Mouse (Mus musculus): ENCODE data around the gene Crybg1. TPM values are rescaled to one million over a fixed set of nuclear protein-coding genes. Genes with fewer than 3 reads are reported as not detected.
A peak's percentile ranks its signal among the peaks of the same experiment; 100 is the strongest.

Gene Crybg1
- polyA plus RNA-seq, 1 experiment from 2014 or later = 0.54 TPM

GRCm38 (mm10) chr10:44160150-44160549 is 11.5 kb upstream of the Crybg1 start:
- Histone ChIP-seq H3K9me3 (ENCODE audit: control insufficient read depth, low read length) (no peaks in the 10 kb centered on the region), H3K4me2 (ENCODE audit: low read length) (no peak overlapping the region), H3K9ac (ENCODE audit: low read length) (no peak overlapping the region), H3K36me3 (ENCODE audit: control insufficient read depth, insufficient read depth, low read length) (no peaks in the 10 kb centered on the region), H3K27ac (ENCODE audit: low read depth) (no peak overlapping the region), H3K4me3 (ENCODE audit: low read depth, low read length) (no peak overlapping the region), H3K4me1 (replicated peaks; ENCODE audit: control insufficient read depth, insufficient read depth, low read length) (no peaks in the 10 kb centered on the region), H3K27me3 (replicated peaks; ENCODE audit: control insufficient read depth, insufficient read depth, low read length) (no peaks in the 10 kb centered on the region)
- ATAC-seq (replicated peaks; ENCODE audit: low FRiP score, low TSS enrichment, low read depth) (no peak), DNase-seq (ENCODE audit: low spot score) (peak; percentile 42)
- WGBS = 51% methylated on average over 4 of the region's 4 CpGs

- no peaks in the 10 kb centered on the region for H3K36me3 ChIP-seq (ENCODE audit: control insufficient read depth, insufficient read depth, low read length)
- H3K4me3 ChIP-seq (ENCODE audit: low read depth, low read length) = no peak overlapping the region
- 67% methylated on average over 2 of the region's 2 CpGs for WGBS
- no peak for DNase-seq (ENCODE audit: low spot score)
- no peak overlapping the region for H3K27ac ChIP-seq (ENCODE audit: low read depth)
- H3K4me1 ChIP-seq (replicated peaks; ENCODE audit: control insufficient read depth, insufficient read depth, low read length) = no peaks in the 10 kb centered on the region
- no peak overlapping the region for H3K4me2 ChIP-seq (ENCODE audit: low read length)
- no peaks in the 10 kb centered on the region for H3K9me3 ChIP-seq (ENCODE audit: control insufficient read depth, low read length)
- H3K9ac ChIP-seq (ENCODE audit: low read length) = no peak overlapping the region
- no peaks in the 10 kb centered on the region for H3K27me3 ChIP-seq (replicated peaks; ENCODE audit: control insufficient read depth, insufficient read depth, low read length)
- ATAC-seq (replicated peaks; ENCODE audit: low FRiP score, low TSS enrichment, low read depth) = no peak
These were observed 8.8 kb upstream of the Crybg1 start for GRCm38 (mm10) chr10:44157489-44157888.

DNA sequence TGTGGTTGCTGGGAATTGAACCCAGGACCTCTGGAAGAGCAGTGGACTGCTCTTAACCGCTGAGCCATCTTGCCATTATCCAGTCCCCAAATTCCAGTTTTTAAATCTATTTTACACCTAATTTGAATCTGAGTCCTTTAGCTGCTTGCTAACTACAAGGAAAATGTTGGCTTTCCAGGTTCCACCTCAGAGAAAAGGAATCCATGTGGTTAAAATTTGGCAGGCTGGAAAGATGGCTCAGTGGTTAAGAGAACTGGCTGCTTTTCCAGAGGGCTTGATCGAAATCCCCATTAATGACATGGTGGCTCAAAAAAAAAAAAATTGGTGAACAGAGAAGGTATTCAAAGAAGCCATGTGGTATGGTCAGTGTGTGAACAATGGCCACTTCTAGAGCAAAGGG is 1.8 kb upstream of the Crybg1 start:
- Histone ChIP-seq H3K9me3 (ENCODE audit: control insufficient read depth, low read length) (no peaks in the 10 kb centered on the region), H3K27ac (ENCODE audit: low read depth) (no peak overlapping the region), H3K4me1 (replicated peaks; ENCODE audit: control insufficient read depth, insufficient read depth, low read length) (no peaks in the 10 kb centered on the region), H3K9ac (ENCODE audit: low read length) (no peak overlapping the region), H3K4me3 (ENCODE audit: low read depth, low read length) (no peak overlapping the region), H3K36me3 (ENCODE audit: control insufficient read depth, insufficient read depth, low read length) (no peaks in the 10 kb centered on the region), H3K27me3 (replicated peaks; ENCODE audit: control insufficient read depth, insufficient read depth, low read length) (no peaks in the 10 kb centered on the region), H3K4me2 (ENCODE audit: low read length) (no peak overlapping the region)
- DNase-seq (ENCODE audit: low spot score) (no peak), ATAC-seq (replicated peaks; ENCODE audit: low FRiP score, low TSS enrichment, low read depth) (no peak)
- 90% methylated on average over 2 of the region's 2 CpGs for WGBS

- ATAC-seq (replicated peaks; ENCODE audit: low FRiP score, low TSS enrichment, low read depth) = no peak
- 63% methylated on average over 10 of the region's 10 CpGs for WGBS
- no peak overlapping the region for H3K9ac ChIP-seq (ENCODE audit: low read length)
These were observed 5.3 kb downstream of the Crybg1 start for GRCm38 (mm10) chr10:44143401-44143800.

DNA sequence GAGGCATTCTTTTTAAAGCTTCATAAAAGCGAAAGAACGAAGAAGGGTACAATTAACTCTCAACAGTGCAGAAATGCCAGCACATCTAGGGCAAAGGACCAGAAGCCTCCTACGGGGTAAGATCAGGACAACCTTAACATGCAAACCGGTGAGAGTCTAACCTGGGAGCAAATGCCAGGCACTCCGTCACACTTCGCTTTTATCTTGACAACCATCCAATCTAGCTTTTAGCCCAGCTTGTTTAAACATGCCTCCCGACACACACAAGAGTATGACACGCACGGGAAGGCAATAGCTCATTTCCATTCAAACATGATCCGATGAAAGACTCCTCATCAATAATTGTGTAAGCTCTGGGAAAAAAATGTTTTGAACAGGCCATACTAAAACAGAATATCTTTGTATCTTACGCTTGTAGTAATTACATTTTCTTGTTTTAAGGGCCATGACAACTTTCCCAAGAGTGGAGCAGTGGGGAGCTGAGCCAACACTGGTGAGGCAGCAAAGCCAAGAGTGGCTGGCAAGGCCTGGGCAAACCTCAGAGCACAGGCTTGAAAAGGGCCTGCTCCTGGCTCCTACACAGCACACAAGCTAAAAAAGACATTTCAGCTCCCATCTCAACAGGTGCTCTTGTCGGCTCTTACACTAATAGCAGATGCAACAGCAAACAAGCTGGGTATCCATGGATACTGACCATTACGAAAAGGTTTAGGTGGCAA is 10.4 kb downstream of the Crybg1 start:
- H3K9ac ChIP-seq (ENCODE audit: low read length) = no peak overlapping the region
- no peaks in the 10 kb centered on the region for H3K27me3 ChIP-seq (replicated peaks; ENCODE audit: control insufficient read depth, insufficient read depth, low read length)
- no peaks in the 10 kb centered on the region for H3K4me1 ChIP-seq (replicated peaks; ENCODE audit: control insufficient read depth, insufficient read depth, low read length)
- no peak overlapping the region for H3K4me2 ChIP-seq (ENCODE audit: low read length)
- no peak overlapping the region for H3K4me3 ChIP-seq (ENCODE audit: low read depth, low read length)
- H3K27ac ChIP-seq (ENCODE audit: low read depth) = no peak overlapping the region
- no peaks in the 10 kb centered on the region for H3K9me3 ChIP-seq (ENCODE audit: control insufficient read depth, low read length)
- no peak for DNase-seq (ENCODE audit: low spot score)
- no peak for ATAC-seq (replicated peaks; ENCODE audit: low FRiP score, low TSS enrichment, low read depth)
- WGBS = 72% methylated on average over 13 of the region's 13 CpGs
- no peaks in the 10 kb centered on the region for H3K36me3 ChIP-seq (ENCODE audit: control insufficient read depth, insufficient read depth, low read length)

More at GRCm38 (mm10) chr10:44143401-44143800, 5.3 kb downstream of the Crybg1 start:
- Histone ChIP-seq H3K4me1 (replicated peaks; ENCODE audit: control insufficient read depth, insufficient read depth, low read length) (no peaks in the 10 kb centered on the region), H3K4me2 (ENCODE audit: low read length) (no peak overlapping the region), H3K36me3 (ENCODE audit: control insufficient read depth, insufficient read depth, low read length) (no peaks in the 10 kb centered on the region), H3K9me3 (ENCODE audit: control insufficient read depth, low read length) (no peaks in the 10 kb centered on the region), H3K27ac (ENCODE audit: low read depth) (no peak overlapping the region), H3K27me3 (replicated peaks; ENCODE audit: control insufficient read depth, insufficient read depth, low read length) (no peaks in the 10 kb centered on the region), H3K4me3 (ENCODE audit: low read depth, low read length) (no peak overlapping the region)
- DNase-seq (ENCODE audit: low spot score) = no peak

DNA sequence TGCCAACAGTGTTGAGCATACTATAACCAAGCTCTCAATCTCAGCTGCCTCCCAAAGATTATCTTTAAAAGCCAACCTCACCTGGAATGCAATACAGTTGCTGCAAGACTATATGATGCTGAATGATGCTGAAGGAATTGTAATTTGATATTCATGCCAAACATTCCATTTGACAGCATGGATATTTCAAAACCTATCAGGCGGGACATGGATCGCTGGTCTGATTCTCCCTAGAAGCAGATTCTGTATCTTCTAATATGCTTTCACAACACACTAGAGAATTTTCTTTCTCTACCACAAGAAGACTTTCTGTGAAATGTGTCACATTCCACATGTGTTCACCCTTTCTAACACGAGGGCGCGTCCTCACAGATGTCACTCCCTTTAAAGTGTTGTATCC is 22.6 kb downstream of the Crybg1 start:
- ATAC-seq (replicated peaks; ENCODE audit: low FRiP score, low TSS enrichment, low read depth) (no peak), DNase-seq (ENCODE audit: low spot score) (no peak)

DNA sequence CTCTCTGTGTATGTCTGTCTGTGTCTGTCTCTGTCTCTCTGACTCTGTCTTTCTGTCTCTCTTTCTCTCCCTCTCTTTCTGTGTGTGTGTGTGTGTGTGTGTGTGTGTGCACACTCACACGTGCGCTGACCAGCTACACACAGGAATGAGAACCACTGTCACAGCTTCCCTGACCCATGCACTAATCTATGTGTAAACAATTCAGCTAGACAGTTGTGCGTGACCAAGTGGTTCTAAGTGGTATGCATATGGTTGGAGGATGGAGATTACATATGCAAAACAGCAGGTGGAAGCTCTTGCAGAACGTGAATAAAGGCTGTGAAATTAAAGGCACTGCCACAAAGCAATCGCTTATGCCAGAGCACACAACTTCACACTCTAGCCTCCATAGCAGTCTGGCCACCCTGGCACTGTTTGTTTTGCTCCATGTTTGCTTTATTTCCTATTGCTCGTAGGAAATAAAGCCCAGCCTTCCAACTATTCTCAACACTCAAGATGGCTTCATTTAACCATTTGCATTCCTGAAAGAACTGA is 24.2 kb downstream of the Crybg1 start:
- H3K27ac ChIP-seq (ENCODE audit: low read depth) = no peak overlapping the region
- ATAC-seq (replicated peaks; ENCODE audit: low FRiP score, low TSS enrichment, low read depth) = no peak
- no peaks in the 10 kb centered on the region for H3K4me1 ChIP-seq (replicated peaks; ENCODE audit: control insufficient read depth, insufficient read depth, low read length)
- H3K9me3 ChIP-seq (ENCODE audit: control insufficient read depth, low read length) = no peaks in the 10 kb centered on the region
- H3K9ac ChIP-seq (ENCODE audit: low read length) = no peak overlapping the region
- H3K4me2 ChIP-seq (ENCODE audit: low read length) = no peak overlapping the region
- no peak for DNase-seq (ENCODE audit: low spot score)
- no peak overlapping the region for H3K4me3 ChIP-seq (ENCODE audit: low read depth, low read length)
- WGBS = 56% methylated on average over 6 of the region's 6 CpGs
- no peaks in the 10 kb centered on the region for H3K36me3 ChIP-seq (ENCODE audit: control insufficient read depth, insufficient read depth, low read length)
- H3K27me3 ChIP-seq (replicated peaks; ENCODE audit: control insufficient read depth, insufficient read depth, low read length) = no peaks in the 10 kb centered on the region

More for the DNA sequence above, 22.6 kb downstream of the Crybg1 start:
- no peak overlapping the region for H3K27ac ChIP-seq (ENCODE audit: low read depth)
- H3K27me3 ChIP-seq (replicated peaks; ENCODE audit: control insufficient read depth, insufficient read depth, low read length) = no peaks in the 10 kb centered on the region
- no peak overlapping the region for H3K9ac ChIP-seq (ENCODE audit: low read length)
- WGBS = 73% methylated on average over 5 of the region's 5 CpGs
- H3K4me3 ChIP-seq (ENCODE audit: low read depth, low read length) = no peak overlapping the region
- H3K4me1 ChIP-seq (replicated peaks; ENCODE audit: control insufficient read depth, insufficient read depth, low read length) = no peaks in the 10 kb centered on the region
- H3K9me3 ChIP-seq (ENCODE audit: control insufficient read depth, low read length) = no peaks in the 10 kb centered on the region
- no peak overlapping the region for H3K4me2 ChIP-seq (ENCODE audit: low read length)
- H3K36me3 ChIP-seq (ENCODE audit: control insufficient read depth, insufficient read depth, low read length) = no peaks in the 10 kb centered on the region

- Histone ChIP-seq H3K36me3 (ENCODE audit: control insufficient read depth, insufficient read depth, low read length) (no peaks in the 10 kb centered on the region), H3K27me3 (replicated peaks; ENCODE audit: control insufficient read depth, insufficient read depth, low read length) (no peaks in the 10 kb centered on the region), H3K9ac (ENCODE audit: low read length) (no peak overlapping the region), H3K4me2 (ENCODE audit: low read length) (no peak overlapping the region), H3K4me1 (replicated peaks; ENCODE audit: control insufficient read depth, insufficient read depth, low read length) (peaks cover 7% of the 10 kb centered on the region; the same call in 1 of the 2 replicates), H3K9me3 (ENCODE audit: control insufficient read depth, low read length) (no peaks in the 10 kb centered on the region), H3K4me3 (ENCODE audit: low read depth, low read length) (no peak overlapping the region), H3K27ac (ENCODE audit: low read depth) (no peak overlapping the region)
- no peak for DNase-seq (ENCODE audit: low spot score)
- WGBS = 64% methylated on average over 4 of the region's 4 CpGs
- ATAC-seq (replicated peaks; ENCODE audit: low FRiP score, low TSS enrichment, low read depth) = no peak
These were observed 30.0 kb downstream of the Crybg1 start for GRCm38 (mm10) chr10:44118616-44119015.

- 87% methylated on average over 5 of the region's 5 CpGs for WGBS
- no peak for ATAC-seq (replicated peaks; ENCODE audit: low FRiP score, low TSS enrichment, low read depth)
These were observed 31.9 kb downstream of the Crybg1 start for GRCm38 (mm10) chr10:44116796-44117195.

More at GRCm38 (mm10) chr10:44116796-44117195, 31.9 kb downstream of the Crybg1 start:
- no peak overlapping the region for H3K4me3 ChIP-seq (ENCODE audit: low read depth, low read length)
- H3K4me1 ChIP-seq (replicated peaks; ENCODE audit: control insufficient read depth, insufficient read depth, low read length) = peaks cover 7% of the 10 kb centered on the region; the same call in 1 of the 2 replicates
- no peak overlapping the region for H3K4me2 ChIP-seq (ENCODE audit: low read length)
- H3K36me3 ChIP-seq (ENCODE audit: control insufficient read depth, insufficient read depth, low read length) = no peaks in the 10 kb centered on the region
- no peak overlapping the region for H3K27ac ChIP-seq (ENCODE audit: low read depth)
- no peak overlapping the region for H3K9ac ChIP-seq (ENCODE audit: low read length)
- no peaks in the 10 kb centered on the region for H3K27me3 ChIP-seq (replicated peaks; ENCODE audit: control insufficient read depth, insufficient read depth, low read length)
- no peak for DNase-seq (ENCODE audit: low spot score)
- no peaks in the 10 kb centered on the region for H3K9me3 ChIP-seq (ENCODE audit: control insufficient read depth, low read length)

Data from intestine, embryonic 14.5 days (tissue).